Mouse (Mus musculus): ENCODE measurements around the gene Eno3.

DNA sequence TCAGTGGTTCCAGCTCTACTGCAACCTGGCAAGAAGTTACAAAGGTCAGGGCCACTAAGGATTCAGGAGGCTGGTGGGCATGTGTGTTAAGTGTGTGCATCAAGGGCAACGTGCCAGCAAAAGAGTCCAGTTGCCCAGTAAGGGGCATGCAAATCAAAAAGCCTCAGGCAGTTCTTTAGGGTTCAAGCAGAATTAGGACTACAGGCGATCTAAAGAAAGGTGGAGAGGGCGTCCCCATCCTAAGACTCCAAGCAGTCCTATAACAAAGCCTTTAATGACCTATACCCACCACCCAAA lies 10.8 kb upstream of the Eno3 start:
- no peak for TF ChIP-seq POLR2A (IDR thresholded peaks at IDR 0.05; ENCODE audit: control insufficient read depth, extremely low read depth, insufficient read depth, low read length, poor library complexity)
- TF ChIP-seq CTCF (IDR thresholded peaks at IDR 0.05; ENCODE audit: borderline replicate concordance, control insufficient read depth, extremely low read depth, insufficient read depth, low read length, poor library complexity): no peak

All from thymus, adult 2 months (tissue).